Mouse (Mus musculus) E14TG2a.4 (cell line): Measurements from ENCODE around the gene Ssmem1.

ENCODE experiments used
- CTCF ChIP-seq: conservative IDR thresholded peaks from 2 replicates; pipeline ENCODE4 v1.5.1; 2014; ENCODE audit warnings: low read length
- NANOG ChIP-seq: IDR thresholded peaks from 2 replicates; pipeline ENCODE4 v1.6.1; 2014; ENCODE audit warnings: borderline replicate concordance, low read length, mixed read lengths
- POU5F1 ChIP-seq: IDR thresholded peaks from 2 replicates; pipeline ENCODE4 v1.6.1; 2014; ENCODE audit warnings: low read length, borderline replicate concordance

- TF ChIP-seq CTCF (no peak), NANOG (no peak), POU5F1 (no peak)
Measured at GRCm38 (mm10) chr6:30562132-30562531, 52.5 kb downstream of the Ssmem1 start.
